Mouse (Mus musculus) inflammation-experienced regulatory T-cells, adult 6 months (primary cell): Measurements from ENCODE around the gene Gamt. TPM values are rescaled to one million over a fixed set of nuclear protein-coding genes. Genes with fewer than 3 reads are reported as not detected.

Source experiments
- ATAC-seq: one replicate; pipeline ENCODE4 v1.8.0; 2017
- polyA plus RNA-seq, 3 experiments: library from polyadenylated mRNA; unstranded; fragments of 100-300 nt; shearing (Covaris generic); gene quantifications; one replicate each; pipeline ENCODE4 v1.2.1; 2017

Gamt gene
- polyA plus RNA-seq, 3 experiments from 2014 or later, result 0.67 to 1.7 (median 0.75) TPM

DNA sequence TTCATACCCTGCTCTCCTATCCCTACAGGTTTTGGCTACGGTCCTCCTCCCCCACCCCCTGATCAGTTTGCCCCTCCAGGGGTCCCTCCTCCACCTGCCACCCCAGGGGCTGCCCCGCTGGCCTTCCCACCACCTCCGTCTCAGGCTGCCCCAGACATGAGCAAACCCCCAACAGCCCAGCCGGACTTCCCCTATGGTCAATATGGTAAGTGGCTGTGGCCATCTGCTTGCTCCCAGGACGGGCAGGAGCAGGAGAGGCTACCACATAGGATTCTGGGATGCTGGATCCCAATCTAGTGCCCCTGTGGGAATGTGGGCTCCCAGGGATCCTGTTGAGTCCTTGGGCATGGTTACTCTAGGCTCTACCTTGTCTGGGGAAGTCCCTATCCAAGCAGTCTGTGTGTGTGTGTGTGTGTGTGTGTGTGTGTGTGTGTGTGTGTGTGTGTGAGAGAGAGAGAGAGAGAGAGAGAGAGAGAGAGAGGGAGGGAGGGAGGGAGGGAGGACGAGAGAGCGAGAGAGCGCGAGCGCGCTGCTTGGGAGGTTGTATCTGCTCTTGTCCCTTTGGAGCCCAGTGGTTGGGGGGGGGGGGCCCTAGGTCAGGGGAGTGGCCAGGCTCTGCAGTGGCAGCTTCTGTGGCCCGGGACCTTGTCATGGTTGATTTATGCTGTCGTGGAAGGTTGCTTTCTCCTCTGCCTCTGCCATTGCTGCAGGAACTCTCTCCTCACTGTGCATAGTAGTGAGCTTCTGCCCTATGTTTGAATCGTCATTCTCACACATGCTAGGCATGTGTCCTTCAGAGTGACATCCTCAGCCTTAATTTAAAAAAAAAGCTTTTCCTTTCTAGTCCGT lies 24.6 kb upstream of the Gamt start:
- ATAC-seq, result no peak

GRCm38 (mm10) chr10:80282481-80283441 lies 21.9 kb upstream of the Gamt start:
- ATAC-seq, result no peak

DNA sequence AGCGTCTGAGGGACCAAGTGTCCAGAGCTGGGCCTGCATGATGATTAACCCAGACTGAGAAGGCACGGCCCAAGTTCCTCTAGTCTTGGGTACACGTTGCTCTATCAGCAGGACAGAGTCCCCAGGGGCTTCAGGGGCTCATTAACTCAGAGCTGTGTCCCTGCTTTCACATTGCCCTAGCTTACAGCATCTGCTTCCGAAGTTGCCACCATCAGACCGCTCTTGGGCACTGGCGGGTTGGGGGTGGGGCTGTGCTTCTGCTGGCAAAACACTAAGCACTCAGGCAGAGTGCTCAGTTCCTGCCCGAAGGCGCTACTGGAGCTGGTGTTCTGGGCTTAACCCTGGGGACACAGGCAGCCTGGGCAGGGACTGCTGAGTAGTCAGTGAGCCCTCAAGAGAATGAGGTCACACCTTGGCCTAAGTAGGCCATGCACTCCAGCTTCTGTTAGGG lies 21.1 kb upstream of the Gamt start:
- ATAC-seq, result no peak

- ATAC-seq, result no peak
These were observed 20.5 kb upstream of the Gamt start for GRCm38 (mm10) chr10:80281304-80281703.

DNA sequence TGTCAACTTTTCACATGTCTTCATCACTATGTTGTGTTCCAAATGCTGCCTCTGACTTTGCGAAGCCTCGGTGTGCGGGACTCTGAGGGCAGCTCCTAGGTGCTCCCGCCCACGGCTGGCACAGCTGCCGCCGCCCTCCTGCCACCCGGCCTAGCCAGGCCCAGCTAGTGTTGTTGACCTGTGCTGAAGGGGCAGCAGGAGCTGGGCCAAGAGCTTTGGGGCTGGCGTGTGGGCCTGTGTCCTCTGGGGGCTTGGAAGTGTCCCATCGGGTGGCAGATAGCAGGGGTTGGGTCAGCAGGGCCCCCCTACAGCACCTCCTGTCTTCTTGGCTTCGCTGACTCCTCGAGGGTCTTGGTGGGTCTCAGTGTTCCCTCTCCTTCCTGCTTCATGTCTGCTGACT lies 18.5 kb upstream of the Gamt start:
- ATAC-seq, result no peak

- ATAC-seq, result no peak
These were observed 17.6 kb upstream of the Gamt start for GRCm38 (mm10) chr10:80278390-80278789.

- ATAC-seq, result no peak
These were observed 15.4 kb upstream of the Gamt start for GRCm38 (mm10) chr10:80276238-80276637.

DNA sequence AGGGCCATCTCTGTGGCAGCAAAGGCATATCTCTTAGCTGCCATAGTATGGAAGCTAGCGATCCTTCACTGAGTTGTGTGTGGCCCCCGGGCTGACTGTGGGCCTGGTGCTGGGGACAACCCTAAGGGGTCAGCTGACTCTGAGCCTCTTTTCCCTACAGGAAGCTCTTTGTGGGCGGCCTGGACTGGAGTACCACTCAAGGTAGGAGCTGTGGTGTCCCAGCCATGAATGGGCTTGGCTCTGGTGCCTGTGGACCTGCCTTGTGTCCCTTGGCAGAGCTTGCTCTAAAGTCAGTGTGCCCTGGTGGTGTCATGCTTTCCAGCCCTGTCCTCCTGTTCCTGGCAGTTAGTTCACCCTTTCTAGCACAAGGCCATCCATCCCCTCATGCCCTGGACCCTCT lies 13.0 kb upstream of the Gamt start:
- no peak for ATAC-seq

DNA sequence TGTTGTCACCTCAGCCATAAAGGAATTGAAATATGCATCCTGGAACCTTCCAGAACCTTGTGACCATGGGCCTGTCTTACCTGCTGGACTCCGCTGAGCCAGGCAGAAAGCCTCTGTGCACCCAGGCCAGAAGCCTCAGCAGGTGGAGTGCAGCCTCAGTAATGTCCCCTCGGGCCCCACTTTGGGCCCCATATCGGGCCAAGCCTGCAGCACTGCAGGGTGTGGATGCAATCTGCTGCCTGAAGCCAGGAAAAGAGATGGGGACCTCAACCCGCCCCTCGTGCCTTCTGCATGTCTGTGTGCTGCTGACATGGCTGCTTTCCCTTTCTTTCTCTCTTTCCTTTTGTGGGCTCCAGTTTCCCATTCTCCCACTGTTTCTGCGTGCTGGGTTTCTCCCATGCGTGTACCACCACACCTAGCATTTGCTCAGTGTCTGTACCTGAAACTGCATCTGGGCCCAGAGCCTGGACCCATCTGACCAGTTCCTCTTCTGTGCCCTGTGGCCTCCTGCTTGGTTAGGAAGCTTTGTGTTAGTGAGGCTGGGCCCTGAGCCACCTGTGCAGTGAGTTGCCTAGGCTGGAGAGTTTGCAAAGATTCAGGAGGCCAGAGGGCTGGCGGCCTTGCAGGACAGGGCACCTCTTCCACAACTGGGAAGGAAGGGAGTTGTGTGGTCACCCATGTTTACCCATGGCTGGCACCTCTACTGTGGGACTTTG lies 11.2 kb upstream of the Gamt start:
- no peak for ATAC-seq

DNA sequence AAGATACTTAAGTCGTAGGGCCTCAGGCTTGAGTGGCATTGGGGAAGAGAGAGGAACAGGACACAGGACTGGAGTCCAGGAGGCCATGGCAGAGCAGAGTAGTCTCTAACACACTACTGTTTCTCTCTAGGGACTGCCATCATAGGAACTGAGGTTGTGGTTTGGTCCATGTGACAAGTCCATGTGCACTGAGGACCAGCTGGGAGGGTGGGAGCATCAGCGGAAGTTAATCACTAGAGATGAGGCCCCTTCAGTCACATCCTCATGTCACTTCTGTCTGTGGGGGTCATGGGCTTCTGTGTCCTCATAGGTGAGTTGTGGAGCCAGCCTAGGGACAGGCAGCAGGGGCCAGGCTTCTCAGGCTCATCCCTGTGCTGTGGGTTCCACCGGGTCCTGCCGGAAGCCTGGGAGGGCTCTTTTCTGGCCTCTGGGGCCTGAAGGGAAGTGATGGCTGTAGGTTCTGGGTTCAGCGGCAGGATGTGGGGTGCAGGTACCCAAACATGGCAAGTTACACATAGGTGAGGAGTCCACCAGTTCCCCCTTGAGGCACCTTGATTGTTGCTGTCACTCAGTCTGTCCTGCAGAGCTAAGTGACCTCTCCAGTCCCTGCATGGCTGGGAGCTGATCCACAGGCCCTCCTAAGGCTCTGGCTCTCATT lies 10.5 kb upstream of the Gamt start:
- peak; percentile 65 for ATAC-seq

DNA sequence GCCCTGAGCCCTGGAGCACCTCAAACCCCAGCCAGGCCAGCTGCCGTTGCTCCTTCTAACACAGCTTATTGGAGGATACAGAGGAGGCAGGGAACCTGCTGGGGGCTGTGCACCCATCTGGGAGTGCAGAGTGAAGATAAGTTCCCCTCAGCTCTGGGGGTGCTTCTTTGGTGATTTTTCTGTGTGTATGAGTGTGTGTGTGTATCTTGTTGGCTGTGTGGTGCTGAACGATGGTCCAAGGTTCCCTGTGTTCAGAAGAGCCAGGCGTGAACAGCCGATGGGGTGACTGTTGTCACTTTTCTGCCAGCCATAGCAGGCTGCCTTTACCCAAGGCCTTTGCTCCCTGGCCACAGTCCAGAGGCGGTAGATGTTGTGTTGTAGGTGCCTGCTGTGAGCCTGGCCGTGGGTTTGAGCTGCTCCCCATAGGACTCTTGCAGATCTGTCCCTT lies 9.9 kb upstream of the Gamt start:
- no peak for ATAC-seq

DNA sequence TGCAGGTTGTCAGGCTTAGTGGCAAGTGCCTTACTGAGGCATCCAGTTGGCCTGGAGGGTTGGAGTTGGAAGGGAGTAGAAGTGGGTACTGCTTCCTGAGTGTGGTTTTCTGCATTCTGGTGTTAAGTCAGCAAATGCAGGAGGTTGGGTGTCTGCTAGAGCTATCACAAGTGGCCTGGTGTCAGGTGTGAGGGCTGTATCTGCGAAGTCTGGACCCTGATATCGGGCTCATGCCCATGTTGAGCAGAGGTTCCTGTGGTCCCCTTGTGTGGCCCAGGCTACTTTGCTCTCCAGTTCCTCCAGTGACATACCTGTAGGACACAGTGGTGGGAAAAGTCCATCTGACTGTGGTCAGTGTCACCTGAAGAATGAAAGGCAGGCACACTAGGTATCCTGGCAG lies 9.3 kb upstream of the Gamt start:
- no peak for ATAC-seq

DNA sequence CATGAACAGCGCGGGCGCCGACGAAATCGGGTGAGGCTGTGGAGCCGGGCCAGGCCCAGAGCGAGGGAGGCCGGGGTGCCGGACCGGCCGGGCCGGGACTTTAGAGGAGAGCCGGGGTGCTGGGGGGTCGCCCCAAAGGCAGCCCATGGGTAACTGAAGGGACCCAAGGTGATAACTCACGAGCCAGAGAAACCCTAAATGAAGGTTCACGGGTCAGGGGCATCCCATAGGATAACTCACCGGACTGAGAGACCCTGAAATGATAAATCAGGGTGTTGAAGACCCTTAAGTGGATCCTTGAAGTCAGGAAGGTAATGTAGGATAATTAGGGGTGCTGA lies 4.3 kb upstream of the Gamt start:
- no peak for ATAC-seq

DNA sequence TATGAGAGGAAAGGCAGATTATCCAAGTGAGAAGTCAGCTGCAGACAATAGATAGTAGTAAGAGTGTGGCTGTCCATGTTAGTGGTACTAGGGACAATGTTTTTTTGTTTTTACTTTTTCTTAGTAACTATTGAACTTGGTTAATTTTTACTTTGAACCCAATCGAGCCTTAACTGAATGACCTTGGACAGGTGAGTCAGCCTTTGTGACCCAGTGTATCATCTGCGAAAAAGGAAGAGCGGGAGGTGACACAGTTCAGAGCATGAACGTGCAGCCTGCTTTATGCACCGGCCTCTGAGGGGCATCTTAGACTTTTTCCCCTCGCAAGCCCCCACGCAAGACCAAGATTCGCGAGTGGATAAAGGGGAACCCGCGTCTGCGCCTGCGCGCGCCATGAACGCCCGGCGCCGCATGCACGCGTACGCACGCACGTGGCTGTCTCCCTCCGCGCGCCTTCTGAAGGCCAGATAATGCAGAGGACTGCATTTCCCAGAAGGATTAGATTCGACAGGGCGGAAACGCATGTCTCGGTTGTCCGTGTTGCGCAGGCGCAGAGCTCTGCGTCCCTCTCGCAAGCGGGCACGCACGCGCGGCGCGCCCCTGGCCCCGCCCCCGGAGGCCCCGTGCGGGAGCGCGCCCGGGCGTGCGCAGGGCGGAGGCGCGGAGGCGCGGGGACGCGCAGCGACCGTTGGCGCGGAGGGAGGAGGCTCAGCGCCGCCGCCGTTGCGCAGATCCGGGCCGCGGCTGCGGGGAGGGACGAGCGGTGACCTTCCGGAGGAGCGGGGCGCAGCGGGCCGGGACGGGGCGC lies 3.7 kb upstream of the Gamt start:
- peak; percentile 79 for ATAC-seq

DNA sequence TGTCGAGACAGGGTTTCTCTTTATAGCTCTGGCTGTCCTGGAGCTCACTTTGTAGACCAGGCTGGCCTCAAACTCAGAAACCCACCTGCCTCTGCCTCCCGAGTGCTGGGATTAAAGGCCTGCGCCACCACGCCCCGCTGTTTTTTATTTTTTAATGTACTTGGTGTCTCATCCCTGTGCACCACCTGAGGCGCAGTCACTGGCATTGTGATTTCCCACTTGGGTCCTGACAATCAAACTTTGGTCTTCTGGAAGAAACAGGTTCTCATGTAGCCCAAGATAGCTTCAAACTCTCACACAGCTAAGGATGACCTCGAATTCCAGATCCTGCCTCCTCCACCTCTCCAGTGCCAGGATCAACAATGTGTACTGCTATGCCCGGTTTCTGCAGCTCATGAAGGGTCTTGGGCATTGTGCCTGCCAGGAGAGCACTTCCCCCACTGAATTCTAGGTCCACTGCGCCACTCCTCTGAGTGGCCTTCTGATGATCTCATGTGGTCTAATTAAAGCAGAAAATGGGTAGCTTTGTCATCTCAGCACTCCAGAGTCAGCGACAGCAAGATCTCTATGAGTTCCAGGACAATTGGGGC lies 2.1 kb upstream of the Gamt start:
- no peak for ATAC-seq

- ATAC-seq, result no peak
These were observed 1.4 kb upstream of the Gamt start for GRCm38 (mm10) chr10:80262169-80262568.

DNA sequence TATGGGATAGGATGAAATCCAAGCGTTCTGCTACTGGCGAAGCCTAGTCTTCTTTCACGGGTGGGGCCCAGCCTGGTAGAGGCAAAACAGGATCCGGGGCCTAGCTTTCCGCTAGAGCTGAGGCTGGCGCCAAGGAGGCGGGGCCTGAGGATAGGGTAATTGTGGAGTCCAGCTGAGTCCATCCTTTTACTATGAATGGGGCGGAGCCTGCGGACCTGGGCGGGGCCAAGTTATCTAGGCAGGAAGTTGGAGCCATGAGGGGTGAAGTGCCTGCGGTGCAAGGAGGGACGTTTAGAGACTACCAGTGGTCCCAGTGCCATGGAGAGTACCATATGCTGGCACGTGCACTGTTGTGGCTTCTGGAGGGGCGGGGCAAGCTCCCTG lies 765 bp upstream of the Gamt start:
- peak; percentile 20 for ATAC-seq

GRCm38 (mm10) chr10:80259861-80260641 lies 761 bp downstream of the Gamt start:
- no peak for ATAC-seq

- no peak for ATAC-seq
These were observed 1.4 kb downstream of the Gamt start for GRCm38 (mm10) chr10:80259463-80259805.

DNA sequence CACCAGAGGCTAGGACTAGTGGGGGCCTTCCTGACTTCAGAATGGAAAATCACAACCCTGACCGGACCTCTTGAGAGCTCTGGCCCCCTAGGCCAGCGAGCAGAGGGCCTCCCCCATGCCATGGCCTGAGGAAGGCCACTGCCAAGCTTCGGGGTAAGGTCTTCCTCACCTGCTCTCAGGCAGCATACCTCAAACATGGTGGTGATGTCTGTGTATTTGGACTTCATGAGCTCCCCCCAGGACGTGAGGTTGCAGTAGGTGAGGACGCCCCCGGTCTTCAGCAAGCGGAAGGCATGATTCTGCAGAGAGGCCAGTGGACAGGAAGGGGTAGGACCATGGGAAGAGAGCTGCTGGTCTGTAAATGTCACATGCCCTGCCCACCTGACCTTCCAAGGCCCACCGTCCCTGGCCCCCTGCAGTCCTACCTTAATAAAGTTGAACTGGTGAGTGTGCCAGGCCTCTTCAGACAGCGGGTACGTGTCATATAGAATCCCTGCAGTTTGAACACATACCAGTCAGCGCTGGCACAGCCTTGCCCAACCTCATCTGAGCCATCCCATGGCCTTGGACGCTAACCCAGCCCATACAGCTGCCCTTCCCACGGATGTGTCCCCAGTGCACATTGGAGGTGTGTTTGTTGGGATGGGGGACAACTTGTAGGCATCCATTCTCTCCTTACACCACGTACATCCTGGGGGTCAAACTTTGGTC lies 1.9 kb downstream of the Gamt start:
- no peak for ATAC-seq
